Mouse (Mus musculus): ENCODE data around the gene Mrm2. TPM values are rescaled to one million over a fixed set of nuclear protein-coding genes. Genes with fewer than 3 reads are reported as not detected.

Gene Mrm2
- total RNA-seq, 2 experiments from 2014 or later, result 9.3 to 11.2 TPM

DNA sequence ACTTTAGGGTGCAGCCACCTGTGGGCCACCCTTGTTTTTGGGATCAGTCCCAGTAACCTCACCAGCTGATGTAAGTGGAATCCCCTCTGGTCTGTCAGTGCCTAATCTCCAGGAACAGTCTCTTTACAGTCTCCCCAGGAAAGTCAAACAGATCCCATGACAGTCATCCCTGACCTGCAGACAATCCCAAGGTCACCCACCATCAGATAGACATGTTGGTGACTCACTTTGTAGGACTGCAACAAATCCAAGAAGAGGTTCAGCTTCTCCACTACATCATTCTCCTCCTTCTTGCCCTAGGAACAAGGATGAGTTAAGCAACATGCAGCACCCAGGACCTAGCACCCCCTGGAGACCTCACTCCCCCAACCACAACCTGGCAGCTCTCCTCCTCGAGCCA is 14.4 kb upstream of the Mrm2 start:
- ATAC-seq (replicated peaks; ENCODE audit: poor library complexity, severe bottlenecking), result no peak

DNA sequence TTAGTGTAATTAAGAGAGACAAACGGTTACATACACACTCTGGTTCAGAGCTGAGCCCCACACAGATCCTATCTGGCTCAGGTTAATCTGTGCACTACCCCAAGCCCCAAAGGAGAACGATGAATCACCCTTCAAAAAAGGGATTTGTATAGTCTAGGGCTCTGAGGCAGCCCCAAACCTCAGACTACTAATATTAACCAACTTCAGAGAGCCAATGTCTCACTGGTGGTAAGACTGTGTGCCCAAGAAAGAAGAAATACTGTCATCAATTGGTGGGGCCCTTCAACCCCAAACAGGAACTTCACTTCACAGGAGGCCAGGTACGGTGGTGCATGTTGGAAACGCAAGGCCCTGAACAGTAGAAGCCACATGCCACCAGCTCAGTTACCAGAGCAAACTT is 13.5 kb upstream of the Mrm2 start:
- ATAC-seq (replicated peaks; ENCODE audit: poor library complexity, severe bottlenecking), result no peak

DNA sequence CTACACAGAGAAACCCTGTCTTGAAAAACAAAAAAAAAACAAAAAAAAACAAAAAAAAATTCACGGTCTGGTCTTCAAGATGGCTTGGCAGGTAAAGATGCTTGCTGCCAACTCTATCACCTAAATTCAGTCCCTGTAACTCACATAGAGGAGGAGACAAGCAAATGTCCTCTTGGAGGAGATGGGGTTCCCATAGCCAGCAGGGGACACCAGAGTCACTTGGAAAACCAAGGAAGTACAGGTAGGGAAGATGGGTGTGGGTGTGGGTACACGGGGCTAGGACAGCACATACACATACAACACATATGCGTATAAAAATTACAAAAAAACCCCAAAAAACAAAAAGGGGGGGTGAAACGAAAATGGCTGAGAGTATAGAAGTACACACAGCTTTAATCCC is 11.2 kb upstream of the Mrm2 start:
- ATAC-seq (replicated peaks; ENCODE audit: poor library complexity, severe bottlenecking), result no peak

DNA sequence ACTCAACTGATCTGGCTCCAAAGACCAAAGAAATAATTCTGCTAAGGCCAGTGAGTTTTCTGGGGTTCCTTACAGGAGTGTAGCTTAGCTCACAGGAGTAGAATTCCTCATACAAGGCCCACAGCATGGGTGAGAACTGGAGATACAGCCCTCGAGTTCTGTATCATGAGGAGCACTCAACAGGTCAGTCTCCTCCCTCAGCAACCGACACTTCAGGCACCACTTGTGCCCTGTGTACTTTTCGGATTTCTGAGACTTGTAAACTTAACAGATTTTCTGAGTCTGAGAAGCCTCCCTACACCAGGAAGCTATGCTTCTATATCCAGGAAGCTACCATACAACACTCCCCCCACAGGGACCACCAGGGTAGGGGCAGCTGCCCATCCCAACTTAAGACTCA is 8.1 kb upstream of the Mrm2 start:
- ATAC-seq (replicated peaks; ENCODE audit: poor library complexity, severe bottlenecking), result no peak

DNA sequence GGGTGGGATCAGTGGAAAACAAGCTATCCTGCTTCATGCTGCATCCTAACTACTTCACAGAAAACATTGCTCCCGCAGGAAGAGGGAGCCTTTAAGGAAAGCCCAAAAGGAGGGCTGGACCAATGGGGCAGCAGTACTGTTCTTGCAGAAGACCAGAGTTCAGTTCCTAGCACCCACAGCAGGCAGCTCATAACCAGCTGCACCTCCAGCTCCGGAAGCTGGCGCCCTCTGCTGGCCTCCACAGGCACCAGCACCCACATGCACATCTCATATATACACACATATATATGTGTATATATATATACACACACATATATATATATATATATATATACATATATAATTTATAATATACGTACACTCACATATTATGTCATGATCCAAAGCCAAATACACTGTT is 7.1 kb upstream of the Mrm2 start:
- ATAC-seq (replicated peaks; ENCODE audit: poor library complexity, severe bottlenecking), result no peak

DNA sequence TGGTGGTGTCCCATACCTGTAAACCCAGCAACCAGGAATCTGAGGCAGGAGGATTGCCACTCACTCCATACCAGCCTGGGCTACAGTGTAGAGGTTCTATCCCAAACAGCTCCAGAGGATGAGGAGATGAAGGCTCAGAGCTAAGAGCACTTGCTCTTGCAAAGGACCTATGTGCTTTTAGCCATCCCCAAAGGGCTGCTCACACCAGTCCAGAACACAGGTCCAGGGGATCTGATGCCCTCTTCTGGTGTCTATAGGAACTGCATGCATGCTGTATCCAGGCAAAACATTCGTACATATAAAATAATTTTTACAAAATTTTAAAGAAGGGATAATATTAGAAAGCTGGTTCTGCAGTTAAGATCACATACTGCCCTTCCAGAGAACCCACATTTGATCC is 5.0 kb upstream of the Mrm2 start:
- ATAC-seq (replicated peaks; ENCODE audit: poor library complexity, severe bottlenecking), result no peak

DNA sequence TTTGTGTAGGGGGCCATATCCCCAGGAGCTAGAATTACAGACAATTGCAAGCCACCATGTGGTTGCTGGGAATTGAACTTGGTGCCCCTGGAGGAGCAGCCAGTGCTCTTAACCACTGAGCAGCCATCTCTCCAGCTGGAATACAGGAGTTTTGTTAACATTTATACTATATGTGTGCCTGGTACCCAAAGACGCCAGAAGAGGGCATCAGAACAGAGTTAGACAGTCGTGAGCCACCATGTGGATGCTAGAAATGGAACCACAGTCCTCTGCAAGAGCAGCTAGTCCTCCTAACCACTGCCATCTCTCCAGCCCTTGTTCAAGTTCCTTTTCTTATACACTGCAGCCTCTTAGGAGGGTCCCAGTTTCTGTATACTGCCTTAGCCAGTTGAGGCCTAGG is 1.9 kb upstream of the Mrm2 start:
- ATAC-seq (replicated peaks; ENCODE audit: poor library complexity, severe bottlenecking), result peak; percentile 40

DNA sequence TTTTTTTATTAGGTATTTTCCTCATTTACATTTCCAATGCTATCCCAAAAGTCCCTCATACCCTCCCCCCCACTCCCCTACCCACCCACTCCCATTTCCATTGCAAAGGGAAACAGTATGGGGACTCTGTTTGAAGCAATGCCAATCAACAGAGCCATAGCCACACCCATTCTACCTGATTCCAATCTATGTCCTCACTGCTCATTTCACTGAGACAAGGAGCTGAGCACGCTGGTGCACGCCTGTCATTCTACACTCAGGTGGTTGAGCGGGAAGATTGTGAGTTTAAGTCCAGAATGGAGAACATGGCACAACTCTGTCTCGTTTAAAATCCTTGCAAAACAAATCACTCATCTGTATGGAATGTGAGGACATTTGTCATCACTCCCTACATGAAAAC is 821 bp upstream of the Mrm2 start:
- ATAC-seq (replicated peaks; ENCODE audit: poor library complexity, severe bottlenecking), result no peak

DNA sequence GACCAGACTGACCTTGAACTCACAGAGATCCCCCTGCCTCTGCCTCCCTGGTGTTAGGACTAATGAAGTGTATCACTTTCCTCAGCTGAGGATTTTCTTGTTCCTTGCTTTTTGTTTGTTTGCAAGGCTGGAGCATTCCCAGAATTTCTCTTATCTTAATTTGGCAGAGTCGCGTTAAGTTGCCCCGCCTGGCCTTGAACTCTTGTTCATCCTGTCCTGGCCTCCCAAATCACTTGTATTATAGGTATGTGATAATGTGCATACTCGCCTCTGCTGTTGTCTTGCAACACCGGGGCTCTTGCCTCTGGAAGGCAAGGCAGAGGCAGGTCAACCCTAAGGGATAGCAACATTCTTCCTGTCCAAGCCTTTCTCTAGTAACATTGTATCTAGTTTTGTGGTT is 7.6 kb downstream of the Mrm2 start:
- no peak for ATAC-seq (replicated peaks; ENCODE audit: poor library complexity, severe bottlenecking)

DNA sequence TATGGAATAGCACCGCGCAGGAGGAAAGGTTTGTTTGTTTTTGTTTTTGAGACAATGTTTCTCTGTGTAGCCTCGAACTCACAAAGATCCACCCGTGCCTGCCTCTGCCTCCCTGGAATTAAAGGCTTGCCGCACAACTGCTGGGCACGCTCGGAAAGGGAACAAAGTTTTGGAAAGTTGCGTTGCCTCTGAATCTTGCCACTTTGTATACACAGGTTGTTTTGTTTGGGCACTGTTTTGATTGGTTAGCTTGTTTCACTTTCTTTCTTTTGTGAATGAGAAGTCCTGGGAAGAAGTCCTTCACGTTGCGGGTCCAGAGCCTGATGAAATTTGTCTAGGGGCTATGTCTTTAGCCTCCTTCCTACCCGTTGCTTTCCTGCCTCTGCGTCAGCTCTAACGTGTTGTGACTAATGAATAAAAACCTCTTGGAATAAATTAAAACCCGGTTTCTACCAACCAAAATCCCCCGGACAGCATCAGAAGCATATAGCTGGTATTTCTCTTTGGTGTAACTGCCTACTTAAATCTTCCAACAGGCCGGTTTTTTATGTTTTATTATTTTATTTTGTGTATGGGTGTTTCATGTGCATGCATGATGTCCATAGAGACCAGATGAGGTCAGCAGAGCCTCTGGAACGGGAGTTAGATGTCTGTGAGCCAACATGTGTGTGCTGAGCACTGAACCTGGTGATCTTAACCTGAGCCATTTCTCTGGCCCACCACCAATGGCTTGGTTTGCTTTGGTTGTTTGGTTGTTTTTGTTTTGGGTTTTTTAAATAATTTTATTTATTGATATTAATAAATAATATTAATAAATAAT is 9.7 kb downstream of the Mrm2 start:
- peak; percentile 32 for ATAC-seq (replicated peaks; ENCODE audit: poor library complexity, severe bottlenecking)

DNA sequence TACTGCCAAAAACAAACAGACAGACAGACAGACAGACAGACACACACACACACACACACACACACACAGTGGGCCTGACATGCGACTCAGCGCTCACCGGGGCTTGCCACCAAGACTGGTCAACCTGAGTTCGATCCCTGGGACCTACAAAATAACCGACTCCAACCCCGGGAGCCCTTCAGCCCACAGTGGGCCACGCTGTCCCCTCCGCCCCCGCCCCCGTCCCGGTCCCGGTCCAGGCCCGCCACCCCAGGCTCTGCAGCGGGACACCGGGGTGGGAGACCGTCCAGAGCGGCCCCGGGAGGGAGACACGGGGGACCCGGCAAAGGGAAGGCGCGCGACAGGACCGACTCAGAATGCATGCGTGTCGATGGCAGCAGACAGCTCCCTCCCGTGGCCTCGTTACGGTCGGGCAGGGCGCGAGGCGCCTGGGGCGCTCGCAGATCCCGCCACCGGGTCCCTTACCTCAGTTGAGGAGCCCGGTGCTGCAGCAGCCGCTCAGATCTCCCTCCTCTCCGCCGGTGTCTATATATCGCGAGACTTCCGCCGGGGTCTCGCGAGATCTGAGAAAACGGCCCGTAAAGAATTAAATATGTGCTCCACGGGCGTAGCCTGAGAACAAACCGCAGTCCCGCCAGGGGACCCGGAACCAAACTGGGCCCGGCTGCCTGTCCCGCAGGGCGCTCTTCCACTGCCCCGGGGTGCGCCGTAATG is 10.5 kb downstream of the Mrm2 start, which contains the start of the genes Mad1l1 and Nudt1:
Gene Mad1l1 (minus strand): TSS at position 511 of the 714 bp plus-strand sequence.
Gene Nudt1 (plus strand): TSS at position 615 of the 714 bp plus-strand sequence.
- peak; percentile 96 for ATAC-seq (replicated peaks; ENCODE audit: poor library complexity, severe bottlenecking)

DNA sequence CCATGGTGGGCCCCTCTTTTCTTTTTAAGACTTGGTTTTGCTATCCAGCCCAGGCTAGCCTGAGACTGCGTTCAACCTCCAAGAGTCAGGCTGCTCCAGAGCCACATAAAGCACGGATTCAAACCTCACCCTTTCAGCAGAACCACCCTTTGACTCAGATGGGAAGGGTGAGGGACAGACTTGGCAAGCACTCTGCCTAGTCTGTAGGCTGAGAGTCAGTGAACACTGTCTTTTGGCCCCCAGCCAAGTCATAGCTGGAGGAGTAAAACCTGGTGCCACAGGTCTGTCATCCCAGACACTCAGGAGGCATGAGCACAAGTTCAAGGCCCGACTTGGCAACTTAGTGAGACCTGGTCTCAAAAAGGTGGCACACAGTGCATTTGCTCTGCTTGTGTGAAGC is 15.0 kb downstream of the Mrm2 start:
- ATAC-seq (replicated peaks; ENCODE audit: poor library complexity, severe bottlenecking), result no peak

DNA sequence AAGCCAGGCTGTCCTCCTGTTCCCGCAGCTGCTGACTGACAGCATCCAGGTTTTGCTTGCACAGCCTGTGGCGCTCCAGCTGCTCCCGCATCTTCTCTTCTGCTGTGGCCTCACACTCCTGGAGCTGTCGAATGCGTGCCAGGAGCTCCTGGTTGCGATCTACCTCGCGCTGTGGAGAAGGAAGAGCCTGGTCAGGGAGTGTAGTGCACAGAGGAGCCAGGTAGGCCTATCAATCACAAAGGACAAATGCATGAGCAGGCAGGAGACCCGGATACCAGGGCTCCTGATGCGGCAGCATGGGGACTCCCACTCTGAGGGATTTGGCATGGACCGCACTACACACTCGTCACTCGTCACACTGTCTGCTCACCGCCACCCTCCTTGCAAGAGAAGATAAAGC is 24.1 kb downstream of the Mrm2 start:
- no peak for ATAC-seq (replicated peaks; ENCODE audit: poor library complexity, severe bottlenecking)

DNA sequence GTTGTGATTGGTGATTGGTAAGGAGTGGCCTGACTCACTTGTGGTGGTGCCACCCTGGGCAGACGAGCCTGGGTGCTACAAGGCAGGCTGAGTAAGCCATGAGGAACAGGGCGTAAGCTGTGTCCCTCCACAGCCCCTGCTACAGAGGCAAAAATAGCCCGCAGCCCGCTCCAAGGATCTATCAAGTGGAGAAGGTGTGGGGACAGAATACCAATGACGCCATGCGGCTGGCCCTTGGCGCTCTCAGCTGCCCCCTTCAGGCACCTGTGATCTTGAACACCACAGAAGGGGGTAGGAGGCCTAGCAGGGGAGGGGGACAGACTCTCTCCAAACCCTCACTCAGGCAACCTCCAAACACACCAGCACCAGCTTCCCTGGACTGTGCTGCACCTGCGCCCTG is 25.7 kb downstream of the Mrm2 start:
- no peak for ATAC-seq (replicated peaks; ENCODE audit: poor library complexity, severe bottlenecking)

DNA sequence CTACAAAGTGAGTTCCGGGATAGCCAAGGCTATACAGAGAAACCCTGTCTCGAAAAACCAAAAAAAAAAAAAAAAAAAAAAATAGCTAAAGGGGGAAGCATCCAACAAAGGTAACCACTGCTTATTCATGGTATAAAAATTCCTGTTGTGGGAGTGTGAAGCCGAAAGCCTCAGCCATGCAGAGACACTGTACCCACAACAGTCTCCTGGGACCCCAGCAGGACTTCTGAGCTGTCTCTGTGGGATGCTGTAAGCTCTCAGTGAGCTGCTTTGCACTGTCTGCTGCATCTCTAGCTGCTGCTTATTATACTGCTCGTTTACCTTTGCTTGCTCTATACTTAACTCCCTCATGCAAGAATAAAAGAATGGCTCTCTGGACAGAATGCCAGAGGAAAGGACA is 33.4 kb downstream of the Mrm2 start:
- no peak for ATAC-seq (replicated peaks; ENCODE audit: poor library complexity, severe bottlenecking)

DNA sequence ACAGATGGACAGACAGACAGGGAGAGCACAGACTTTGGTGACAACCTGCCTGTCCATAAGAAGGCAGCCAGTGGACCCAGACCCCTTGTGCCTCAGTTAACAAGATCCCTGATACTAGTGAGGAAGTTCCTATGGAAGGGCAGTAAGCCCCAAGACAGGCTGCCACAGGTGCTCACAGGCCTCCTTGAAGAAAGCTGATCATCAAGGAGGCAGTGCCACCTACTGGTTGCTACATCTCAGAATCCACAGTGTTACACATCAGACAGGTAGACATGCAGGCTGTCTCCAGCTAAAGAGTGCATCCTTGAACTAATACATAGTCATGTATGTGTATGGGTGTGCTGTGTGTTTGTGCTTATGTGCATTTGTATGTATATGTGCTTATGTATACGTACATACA is 39.5 kb downstream of the Mrm2 start:
- peak; percentile 40; the same call in 1 of the 2 replicates for ATAC-seq (replicated peaks; ENCODE audit: poor library complexity, severe bottlenecking)

DNA sequence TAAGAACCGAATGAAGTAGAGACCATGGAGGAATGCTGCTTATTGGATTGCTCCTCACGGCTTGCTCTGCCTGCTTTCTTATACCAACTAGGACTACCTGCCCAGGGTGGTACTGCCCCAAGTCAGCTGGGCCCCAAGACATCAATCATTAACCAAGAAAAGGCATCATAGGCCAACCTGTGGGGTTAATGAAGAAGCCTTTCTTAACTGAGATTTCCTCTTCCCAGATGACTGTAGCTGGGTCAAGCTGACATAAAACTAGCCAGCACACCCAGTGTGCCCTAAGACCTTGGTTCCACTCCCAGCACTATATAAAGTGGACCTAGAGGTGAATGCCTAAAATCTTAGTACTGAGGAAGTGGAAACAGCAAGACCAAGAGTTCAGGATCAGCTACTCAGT is 42.5 kb downstream of the Mrm2 start:
- ATAC-seq (replicated peaks; ENCODE audit: poor library complexity, severe bottlenecking), result no peak

DNA sequence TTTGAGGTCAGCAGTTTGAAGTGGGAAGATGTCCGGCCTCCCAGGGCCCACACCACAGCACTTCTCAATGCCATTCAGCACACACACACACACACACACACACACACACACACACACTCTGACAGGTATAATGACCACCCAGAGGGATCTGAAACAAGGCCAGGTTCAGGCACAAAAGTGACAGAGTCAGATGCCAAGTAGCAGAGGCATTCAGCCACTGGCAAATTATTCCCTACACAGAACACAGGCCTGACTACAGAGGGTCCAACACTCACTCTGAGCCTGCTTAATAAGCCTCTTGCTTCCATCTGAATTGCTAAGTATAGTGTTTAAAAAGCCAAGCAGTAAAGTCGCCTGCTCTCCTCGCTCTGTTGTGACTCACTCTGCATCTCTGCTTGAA is 43.4 kb downstream of the Mrm2 start:
- ATAC-seq (replicated peaks; ENCODE audit: poor library complexity, severe bottlenecking), result no peak

DNA sequence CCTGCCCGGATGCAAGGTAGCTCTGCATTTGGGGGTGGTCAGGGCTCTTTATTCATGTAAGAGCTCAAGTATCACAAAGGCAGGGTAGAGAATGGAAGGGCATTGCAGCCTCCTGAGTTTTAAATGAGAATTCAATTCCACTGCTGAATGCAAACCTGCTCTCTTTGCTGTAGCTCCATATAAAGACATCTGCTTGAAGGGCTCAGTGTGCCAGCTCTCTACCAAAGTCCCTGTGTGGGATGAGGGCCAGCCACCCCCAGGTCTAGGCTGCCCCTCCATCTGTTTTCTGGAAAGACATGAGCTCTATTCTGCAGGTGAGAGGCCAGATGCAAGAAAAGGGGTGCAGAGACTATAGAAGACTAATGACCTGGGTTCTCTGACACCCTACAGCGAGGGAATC is 46.9 kb downstream of the Mrm2 start:
- no peak for ATAC-seq (replicated peaks; ENCODE audit: poor library complexity, severe bottlenecking)

DNA sequence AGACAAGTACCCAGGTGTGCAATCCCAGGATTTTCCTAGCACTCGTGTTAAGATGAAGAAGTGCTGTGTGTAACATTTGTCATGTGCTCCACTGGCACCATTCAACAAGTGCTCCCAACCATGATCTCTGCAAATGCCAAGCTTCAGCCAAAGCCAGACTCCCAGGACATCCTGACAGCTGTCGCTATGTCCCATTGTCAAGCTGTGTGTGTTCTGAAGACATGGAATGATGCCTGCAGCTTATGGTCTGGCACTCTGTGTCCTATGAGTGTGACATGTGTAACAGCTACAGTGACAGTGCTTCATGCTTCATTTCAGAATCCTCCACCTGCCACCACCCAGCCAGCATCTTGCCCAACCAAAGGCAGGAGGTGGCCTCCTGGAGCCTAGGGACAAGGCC is 47.7 kb downstream of the Mrm2 start:
- ATAC-seq (replicated peaks; ENCODE audit: poor library complexity, severe bottlenecking), result no peak

DNA sequence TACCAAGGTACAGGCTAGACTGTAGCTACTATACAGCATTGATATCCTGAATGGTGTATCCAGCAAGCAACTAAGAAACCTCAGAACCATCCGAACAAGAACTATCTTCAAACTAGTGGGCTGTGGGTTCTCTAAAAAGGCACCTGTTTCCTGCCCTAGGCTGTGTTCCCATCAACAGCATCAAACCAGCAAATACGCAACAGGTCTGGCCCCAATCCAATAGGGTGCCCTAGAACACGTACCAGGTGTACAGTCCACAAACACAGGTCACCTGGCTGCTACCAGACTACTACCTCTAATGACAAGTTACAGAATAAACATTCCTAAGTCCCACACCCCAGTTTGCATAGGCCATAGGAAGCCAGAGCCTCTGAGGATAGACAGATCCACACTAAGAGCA is 48.8 kb downstream of the Mrm2 start:
- no peak for ATAC-seq (replicated peaks; ENCODE audit: poor library complexity, severe bottlenecking)

DNA sequence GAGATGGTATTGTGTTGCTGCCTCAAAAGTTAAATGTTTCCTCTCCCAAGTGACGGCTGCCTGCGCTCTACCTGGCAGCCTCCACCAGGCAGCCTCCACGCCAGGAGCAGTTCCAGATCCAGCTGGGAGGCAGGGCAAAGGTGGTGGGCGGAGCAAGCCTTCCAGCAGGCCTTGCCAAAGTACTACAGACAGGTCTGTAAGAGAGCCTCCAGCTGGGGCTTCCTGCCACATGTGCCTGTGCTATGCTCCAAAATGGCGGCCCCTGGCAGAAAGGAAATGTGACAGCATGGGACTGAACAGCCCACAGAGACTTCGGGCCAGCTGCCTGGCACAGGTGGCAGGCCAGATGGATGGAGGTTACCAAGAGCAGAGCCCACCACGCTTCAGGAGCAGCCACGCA is 49.3 kb downstream of the Mrm2 start:
- ATAC-seq (replicated peaks; ENCODE audit: poor library complexity, severe bottlenecking), result no peak

Data from granulocyte monocyte progenitor cell, adult 5-6 weeks (primary cell).